Mouse (Mus musculus): ENCODE results near the gene Misp.

Misp gene

DNA sequence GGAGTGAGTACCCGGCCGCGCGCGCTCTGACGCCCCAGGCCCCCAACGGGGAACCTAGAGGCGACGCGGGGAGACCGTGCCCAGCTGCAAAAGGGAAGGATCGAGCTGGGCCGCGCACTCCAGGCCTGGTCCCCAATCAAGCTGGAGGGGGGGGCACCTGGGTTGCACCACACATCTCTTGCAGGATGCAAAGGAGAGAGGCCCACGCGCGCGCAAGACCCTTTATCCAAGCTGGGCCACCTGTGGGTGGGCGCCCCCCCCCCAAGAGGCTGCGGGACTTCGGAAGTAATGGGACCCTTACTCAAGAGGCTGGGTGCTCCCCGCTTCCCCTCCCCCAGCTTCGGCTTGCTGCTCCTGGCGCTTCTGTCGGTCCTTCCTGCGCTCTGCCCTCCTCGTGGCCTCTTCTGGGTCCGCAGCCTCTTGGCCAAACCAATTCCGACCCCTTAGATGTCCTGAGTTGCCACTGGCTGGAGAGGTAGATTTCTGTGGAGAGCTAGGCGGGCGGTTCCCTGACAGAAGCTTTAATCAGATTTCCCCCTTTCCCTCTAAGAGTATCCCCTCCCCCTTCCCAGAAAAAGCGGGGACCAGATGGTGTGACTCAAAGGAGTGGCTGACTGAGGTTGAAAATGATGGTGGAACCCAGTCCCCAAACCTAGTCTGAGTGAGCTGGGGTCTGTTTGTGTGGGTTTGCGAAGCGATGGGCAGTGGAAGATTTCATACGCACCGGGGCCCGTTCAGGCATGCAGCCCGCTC is 26.9 kb upstream of the Misp start:
- no peak for DNase-seq (ENCODE audit: extremely low read depth, low read depth)

DNA sequence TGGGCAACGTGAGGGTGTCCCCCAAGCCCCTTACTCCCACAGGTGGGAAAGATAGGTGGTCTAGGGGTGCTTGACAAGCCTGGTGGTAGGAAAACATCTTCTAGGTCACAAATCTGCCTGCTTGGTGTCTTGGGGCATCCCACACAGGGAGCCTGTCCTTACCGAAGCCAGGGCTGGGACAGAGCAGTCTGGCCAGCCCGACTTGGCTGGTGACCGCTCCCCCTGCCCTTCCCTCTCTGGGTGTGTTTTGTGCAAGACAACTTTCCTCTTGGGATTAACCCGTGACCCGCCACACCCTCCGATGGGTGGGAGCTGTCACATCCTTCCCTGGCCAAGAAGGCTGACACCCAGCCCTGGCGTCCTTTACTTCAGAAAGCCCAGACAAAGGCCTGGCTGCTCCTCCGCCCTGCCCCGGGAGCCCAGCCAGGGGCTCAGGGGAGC is 26.3 kb upstream of the Misp start:
- DNase-seq (ENCODE audit: extremely low read depth, low read depth), result no peak

DNA sequence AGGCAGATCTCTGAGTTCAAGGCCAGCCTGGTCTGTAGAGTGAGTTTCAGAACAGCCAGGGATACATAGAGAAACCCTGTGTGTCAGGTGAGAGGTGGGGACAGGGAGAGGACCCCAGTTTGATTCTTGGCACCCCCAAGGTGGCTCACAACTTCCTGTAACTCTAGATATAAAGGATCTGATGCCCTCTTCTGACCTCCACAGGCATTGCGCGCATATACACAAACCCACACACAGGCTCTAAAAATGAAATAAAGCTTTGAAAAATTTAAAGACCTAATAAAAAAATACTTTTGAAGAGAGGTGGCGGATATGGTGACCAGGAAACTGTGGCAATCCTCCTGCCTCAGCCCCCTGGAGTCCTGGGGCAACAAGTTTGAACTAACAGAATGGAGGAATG is 24.9 kb upstream of the Misp start:
- DNase-seq (ENCODE audit: extremely low read depth, low read depth), result no peak

DNA sequence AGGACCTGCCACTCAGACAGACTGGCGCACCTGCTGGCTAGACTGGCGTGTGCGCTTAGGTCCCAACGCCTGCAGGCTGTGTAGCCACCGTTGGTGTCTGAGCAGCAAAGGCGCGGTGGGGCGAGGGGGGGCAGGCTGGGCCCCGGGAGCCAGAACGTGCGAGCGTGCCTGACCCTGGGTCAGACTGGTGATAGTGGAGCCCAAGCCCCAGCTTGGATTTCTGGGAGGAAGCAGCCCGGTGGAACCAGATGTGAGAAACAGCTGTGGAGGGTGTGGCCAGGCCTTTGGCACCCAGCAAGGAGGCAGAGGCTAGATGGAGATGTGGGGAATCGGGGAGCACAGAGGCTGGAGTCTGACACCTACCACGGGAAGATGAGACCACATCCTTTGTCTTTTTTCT is 23.5 kb upstream of the Misp start:
- DNase-seq (ENCODE audit: extremely low read depth, low read depth), result peak; percentile 31

DNA sequence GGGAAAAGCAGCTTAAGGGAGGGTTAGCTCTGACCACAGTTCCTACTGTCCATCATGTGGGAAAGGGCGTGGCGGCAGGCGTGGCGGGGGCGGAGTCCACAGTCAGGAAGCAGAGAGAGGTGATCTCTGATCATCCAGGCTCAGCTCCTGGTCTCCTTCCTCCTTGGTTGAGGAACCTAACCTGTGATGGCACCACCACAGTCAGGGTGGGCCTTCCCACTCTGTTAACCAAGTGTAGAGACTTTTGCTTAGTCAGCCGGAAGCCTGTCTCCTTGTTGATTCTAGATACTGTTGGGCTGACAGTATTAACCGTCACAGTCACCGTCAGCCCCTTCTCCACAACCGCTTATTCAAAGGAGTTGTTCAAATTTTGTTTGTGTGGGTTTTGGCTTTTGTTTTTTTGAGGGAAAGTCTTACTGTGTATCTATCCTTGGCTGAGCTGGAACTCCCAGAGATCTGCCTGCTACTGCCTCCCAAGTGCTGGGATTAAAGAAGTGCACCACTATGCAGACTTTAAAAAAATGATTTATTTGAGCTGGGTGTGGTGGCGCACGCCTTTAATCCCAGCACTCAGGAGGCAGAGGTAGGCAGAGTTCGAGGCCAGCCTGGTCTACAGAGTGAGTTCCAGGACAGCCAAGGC is 22.4 kb upstream of the Misp start:
- DNase-seq (ENCODE audit: extremely low read depth, low read depth), result peak; percentile 97

DNA sequence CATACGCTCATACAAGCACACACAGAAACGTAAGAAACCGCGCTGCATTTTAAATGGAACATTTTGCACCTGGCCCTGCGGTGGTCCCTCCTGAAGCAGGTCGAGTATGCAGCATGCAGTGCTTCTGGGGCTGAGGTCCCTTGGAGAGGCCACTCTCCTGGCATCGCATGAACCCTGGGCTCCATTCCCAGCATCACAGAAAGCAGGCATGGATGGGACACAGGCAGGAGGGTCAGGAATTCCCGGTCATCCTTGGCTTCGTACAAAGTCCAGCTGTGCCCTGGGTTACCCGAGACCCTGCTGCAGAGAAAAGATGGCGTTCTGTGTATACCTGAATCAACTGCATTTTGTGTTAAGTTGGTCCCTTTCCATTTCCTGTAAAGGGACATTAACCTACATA is 20.3 kb upstream of the Misp start:
- no peak for DNase-seq (ENCODE audit: extremely low read depth, low read depth)

DNA sequence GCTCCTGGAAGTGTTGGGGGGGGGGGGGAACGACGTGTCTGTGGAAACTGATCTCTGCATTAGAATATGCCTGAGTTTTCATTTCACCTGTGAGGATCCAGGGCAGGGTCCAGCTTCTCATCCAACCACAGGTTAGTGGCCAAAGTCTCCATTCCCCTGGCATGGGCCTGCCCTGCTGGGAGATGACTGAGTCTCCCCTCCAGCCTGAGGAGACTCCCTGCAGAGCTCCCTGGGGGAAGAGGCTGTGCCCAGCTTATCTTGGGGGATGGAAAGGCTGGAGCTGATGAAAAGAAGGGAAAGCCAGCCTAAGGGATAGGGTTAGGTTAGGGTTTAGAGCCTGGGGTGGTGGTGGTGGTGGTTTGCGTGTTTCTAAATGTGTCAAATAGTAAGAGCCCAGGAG is 19.0 kb upstream of the Misp start:
- DNase-seq (ENCODE audit: extremely low read depth, low read depth), result no peak

DNA sequence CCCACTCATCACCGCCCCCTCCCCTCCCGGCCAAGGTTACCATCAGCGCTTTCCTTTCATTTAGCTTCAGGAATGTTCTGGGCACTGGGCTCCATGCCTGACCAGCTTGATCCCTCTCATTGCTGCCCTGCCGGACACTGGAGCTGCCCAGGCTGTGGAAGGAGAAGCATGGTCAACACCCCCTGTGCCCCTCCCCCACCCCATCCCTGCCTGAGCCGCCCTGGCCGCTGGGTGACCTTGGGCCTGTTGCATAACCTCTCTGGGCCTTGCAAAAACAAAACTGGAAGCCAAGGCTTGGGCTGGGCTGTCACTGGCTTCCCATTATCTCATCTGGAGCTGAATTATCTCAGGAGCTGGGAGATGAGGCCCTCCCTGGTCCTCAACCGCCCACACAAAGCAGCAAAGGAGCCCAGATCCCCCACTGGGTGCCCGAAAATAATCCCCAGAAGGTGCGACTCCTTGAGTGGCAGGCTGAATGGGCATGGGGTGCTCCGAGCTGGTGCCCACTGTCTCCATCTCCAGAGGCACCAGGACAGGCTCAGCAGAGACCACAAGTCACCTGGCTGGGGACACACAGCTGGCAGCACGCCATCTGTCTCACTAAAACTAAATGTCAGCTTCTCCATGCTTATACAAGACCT is 18.3 kb upstream of the Misp start:
- DNase-seq (ENCODE audit: extremely low read depth, low read depth), result no peak

DNA sequence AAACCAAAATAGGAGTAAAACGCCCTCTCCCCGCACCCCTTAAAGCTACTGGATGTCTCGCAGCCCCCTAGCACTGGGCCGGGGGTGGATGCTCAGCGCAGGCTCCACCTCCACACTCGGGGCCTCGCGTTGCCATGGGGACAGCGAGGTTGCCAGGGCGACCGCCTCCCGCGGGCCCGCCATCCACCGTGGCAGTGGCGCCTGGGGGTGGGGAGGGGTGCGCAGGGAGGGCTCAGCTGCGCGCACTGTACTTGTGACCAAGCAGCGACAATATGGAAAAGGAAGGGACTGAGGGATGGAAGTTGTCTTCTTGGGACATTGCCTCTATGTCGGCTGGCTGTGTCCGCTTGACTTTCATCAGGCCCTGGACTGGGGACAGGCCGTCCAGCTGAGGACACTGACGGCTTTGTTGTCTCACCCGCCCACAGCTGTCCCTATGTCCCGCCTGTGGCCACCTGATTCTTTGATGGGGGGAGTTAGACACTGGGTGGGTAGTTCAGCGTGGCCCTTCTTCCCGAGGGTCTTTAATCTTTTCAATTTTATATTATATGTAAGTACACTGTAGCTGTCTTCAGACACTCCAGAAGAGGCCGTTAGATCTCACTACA is 17.0 kb upstream of the Misp start:
- no peak for DNase-seq (ENCODE audit: extremely low read depth, low read depth)

DNA sequence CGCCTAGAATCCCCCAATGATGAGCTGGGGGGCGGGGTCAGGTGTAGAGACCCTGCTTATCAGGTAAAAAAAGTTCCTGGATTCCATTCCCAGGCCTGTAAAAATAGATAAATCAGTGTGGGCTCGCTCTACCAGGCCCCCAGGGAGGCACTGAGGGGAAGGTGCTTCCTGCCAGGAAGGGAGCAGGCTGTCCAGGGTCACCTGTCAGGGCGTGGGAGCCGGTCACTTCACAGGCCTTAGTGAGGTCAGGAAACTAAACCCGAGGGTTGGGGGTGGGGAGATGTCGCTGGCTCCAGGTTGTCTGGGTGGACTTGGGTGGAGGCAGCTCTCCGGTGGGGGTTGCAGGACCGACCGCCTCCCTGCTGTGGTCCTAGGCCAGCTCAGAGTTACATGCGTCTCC is 15.2 kb upstream of the Misp start:
- no peak for DNase-seq (ENCODE audit: extremely low read depth, low read depth)

DNA sequence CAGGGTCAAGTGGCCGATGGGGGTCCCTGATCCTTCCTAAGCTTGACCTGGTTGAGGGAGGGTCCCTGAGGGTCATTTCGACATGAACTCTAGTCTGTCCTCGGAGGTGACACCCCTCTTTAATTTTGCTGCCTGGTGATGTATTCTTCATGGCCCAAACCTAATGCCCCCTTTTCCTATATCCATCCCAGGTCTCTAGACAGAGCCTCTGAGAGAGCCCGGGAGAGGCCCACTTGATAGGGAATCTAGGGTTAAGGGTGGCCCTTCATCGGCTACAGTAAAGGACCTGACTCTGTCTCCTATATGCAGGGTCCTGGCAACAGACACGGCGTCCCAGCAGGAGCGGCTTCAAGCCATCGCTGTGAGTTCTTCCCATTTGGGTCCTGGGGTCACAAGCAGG is 14.5 kb upstream of the Misp start:
- no peak for DNase-seq (ENCODE audit: extremely low read depth, low read depth)

DNA sequence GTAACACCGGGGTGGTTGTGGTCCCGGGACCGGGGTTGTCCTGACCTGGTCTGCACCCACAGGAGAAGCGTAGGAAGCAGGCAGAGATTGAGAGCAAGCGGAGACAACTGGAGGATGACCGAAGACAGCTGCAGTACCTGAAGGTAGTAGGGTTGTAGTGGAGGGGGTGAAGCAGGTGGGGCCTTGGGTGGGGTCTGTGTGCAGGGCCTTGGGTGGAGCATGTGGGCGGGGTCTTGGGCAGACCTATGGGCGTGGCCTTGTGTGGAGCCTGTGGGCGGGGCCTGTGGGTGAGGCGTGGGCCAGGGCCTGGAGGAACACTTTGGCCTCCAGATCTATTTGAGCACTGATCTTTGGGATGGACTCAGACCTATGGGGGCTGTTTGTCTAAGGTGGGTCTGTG is 13.8 kb upstream of the Misp start:
- no peak for DNase-seq (ENCODE audit: extremely low read depth, low read depth)

DNA sequence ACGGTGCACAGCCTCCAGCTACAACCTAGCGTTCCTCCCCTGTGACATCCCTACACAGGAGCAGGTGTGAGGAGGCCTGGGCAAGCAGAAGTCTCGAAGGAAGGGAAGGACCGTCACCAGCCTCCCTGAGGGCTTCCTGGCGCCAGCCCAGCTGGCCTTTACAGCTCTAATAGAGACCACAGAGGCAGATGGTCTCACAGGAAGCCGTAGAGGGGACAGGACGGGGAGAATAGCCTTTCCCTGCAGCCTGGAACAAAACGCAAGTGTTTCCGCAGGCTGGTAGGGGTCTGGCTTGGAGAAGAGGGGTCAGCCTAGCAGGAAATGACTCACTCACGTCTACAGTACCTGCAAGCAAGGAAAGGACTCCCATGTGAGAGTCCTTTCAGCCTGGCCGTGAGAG is 13.0 kb upstream of the Misp start:
- DNase-seq (ENCODE audit: extremely low read depth, low read depth), result no peak

DNA sequence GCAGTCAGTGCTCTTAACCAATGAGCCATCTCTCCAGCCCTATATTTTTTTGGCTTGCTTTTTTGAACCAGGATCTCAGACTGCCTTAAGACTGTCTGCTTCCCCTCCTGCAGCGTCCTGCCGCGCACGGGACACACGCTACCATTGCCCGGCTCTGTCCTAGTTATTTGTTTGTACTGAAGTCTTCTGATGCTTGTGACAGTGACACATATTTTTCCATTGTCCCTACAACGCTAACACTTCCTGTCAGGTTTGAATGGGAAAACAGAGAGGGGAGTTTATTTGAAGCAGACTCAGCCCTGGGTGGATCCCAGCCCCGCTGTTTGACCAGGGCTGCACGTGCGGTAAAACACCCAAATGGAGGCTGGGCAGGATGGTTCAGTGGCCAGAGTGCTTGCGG is 12.1 kb upstream of the Misp start:
- DNase-seq (ENCODE audit: extremely low read depth, low read depth), result no peak

DNA sequence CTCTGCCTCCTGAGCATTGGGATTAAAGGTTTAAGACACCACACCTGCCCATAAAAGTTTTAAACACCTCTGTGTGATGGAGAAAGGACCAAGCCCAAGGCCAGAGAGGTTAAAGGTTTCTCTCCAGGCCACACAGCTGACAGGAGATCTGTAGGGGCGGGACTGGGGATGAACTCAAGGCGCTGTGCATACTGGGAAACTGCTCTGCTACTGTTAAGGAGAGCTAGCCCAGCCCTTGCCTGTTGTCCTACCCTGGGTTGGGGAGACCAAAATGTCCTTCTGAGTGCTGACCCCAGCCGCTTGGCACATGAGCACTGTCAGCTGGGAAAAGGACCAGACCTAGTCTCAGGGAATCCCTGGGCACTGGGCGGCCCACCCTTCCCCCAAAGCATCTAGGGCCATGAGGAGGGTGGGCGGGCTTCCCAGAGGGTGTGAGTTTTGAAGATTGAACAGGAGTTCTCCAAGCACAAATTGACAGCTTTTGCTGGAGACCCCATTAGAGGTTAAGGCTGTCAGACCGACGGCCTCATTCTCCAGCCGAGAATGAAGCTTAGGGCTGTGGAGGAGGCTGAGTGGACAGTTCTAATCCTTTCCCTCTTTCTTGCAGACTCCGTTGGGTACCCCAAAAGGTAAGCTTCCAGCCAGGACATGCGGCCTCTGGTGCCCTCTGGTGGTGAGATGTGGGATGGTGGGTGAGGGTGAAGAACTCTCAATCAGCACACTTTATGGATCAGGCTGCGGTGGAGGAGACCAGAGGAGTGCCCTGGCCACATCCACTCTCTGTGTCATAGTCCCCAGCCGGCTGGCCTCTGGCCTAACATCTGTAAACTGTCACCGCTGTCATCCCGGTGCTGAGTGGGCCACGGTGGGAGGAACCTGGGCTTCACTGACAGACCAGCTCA is 8.8 kb upstream of the Misp start:
- DNase-seq (ENCODE audit: extremely low read depth, low read depth), result no peak

DNA sequence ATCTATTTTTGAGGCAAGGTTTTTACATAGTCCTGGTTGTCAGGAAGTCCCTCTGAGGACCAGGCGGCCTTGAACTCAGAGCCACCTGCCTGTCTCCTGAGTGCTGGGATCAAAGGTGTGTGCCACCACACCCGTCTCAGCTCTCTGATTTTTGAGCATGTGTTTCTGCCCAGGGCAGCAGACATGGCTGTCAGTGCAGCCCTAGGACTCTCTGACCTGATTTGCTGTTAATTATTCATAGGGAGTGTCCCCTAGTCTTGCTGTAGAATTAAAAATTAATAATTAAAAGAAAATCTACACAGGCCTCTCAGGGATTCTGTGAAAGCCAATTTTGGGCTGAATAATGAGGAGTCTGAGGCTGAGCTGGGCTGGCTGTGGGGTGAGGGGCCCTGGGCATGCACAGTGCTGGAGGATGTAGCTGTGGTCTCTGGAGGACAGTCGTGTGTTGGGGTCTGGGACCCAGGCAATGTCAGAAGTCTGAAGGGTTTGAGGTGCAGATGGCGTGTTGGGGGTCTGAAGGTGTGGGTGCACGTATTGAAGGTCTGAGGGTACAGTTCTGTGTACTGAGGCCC is 6.4 kb upstream of the Misp start:
- no peak for DNase-seq (ENCODE audit: extremely low read depth, low read depth)

DNA sequence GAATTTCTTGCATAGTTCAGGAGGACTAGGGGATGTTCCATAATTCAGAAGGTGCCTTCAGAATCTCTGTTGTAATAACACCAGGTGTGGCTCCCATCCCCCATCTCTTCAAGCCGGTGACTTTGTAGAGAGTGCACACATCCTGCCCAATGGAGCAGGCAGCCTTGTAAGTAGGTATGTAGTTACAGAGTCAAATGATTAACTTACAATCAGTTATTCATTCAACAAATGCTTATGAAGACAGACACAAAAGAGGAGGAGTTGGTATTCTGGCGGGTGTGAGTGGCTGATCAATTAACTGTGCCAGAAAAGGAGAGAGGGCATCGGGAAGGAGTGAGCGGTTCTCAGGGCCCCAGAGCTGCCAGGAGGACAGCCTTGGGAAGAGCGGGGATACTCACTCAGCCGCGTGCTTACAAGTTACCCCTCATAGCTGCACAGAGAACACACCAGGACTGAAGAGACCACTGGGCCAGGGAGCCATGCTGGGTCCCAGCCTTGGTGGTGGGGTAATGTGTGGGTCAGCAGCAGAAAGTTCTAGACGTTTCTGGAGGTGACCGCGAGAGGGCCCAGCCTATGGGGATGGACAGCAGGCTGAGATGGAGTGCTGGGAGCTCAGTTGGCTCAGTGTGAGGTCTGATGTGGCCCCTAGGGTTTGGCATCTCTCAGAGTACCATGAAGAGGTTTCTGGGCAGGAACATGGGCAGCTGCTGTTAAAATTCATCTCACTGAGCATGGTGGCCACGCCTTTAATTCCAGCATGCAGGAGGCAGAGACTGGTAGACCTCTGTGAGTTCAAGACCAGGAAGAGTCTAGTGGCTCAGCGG is 4.9 kb upstream of the Misp start:
- no peak for DNase-seq (ENCODE audit: extremely low read depth, low read depth)

DNA sequence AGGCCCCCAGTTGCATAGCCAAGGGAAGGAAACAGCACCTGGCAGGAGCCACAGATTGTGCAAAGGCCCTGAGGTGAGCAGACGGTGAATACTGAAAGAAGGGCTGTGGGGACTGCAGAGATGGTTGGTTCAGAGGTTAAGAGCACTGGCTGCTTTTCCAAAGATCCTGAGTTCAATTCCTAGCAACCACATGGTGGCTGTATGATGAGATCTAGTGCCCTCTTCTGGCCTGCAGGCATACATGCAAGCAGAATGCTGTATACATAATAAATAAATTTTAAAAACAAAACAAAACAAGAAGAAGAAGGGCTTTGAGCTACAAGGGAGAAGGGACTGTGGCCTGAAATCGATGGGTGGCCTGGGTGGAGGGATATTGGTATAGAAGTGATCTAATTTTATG is 3.7 kb upstream of the Misp start:
- no peak for DNase-seq (ENCODE audit: extremely low read depth, low read depth)

DNA sequence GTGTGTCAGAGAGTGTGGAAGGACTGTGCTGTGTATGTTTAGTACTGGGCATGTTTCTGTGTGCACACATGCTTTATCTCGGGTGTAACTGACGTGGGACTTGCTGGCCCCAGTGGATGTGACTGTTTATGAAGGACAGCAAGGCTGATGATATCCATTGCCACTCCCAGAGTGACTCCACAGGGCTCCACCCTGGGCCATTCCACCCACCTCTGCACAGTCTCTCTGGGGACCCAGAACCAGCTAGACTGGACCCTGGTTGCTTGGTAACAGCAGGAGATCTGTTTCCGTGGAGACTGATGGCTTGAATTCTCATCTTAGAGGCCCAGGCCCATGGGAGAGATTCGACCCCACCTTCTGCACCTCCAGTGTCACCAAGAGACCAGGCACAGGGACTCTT is 2.6 kb upstream of the Misp start:
- DNase-seq (ENCODE audit: extremely low read depth, low read depth), result no peak

DNA sequence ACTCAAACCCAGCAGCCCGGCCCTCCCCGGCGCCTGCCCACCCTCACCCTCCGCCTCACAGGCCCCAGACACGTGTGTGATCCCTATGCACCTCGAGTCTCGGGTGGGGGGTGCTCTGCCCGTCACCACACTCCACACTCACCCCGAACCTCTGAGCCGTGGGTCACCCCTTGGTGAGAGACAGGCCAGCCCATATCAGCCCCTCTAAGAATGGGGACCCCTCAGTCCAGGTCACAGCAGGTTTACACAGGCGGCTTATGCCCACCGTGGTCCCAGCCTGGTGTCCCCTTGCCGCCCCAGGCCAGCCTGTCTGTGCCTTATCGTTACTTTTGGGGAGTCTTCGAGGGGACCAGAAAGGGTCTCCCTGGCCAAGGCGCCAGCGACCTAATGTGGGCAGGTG is 1.2 kb upstream of the Misp start:
- DNase-seq (ENCODE audit: extremely low read depth, low read depth), result no peak
